Mouse (Mus musculus): ENCODE data around the gene Smox. TPM values are rescaled to one million over a fixed set of nuclear protein-coding genes. Genes with fewer than 3 reads are reported as not detected.

Gene Smox
- polyA plus RNA-seq, 1 experiment from 2014 or later: 35.6 TPM

- DNase-seq (ENCODE audit: low spot score): no peak
These were observed 60.7 kb downstream of the Smox start for GRCm38 (mm10) chr2:131551701-131552620.

- DNase-seq (ENCODE audit: low spot score): no peak
These were observed 61.6 kb downstream of the Smox start for GRCm38 (mm10) chr2:131552736-131553400.

- DNase-seq (ENCODE audit: low spot score): no peak
These were observed 66.6 kb downstream of the Smox start for GRCm38 (mm10) chr2:131557896-131558295.

GRCm38 (mm10) chr2:131560205-131560919, 69.1 kb downstream of the Smox start:
- DNase-seq (ENCODE audit: low spot score): no peak

- DNase-seq (ENCODE audit: low spot score): no peak
These were observed 70.1 kb downstream of the Smox start for GRCm38 (mm10) chr2:131561344-131561870.

GRCm38 (mm10) chr2:131561891-131562585, 70.7 kb downstream of the Smox start, which contains the start of gene Adra1d:
TSS of gene Adra1d (minus strand) at chr2:131562283.
- DNase-seq (ENCODE audit: low spot score): no peak

GRCm38 (mm10) chr2:131562586-131563122, 71.4 kb downstream of the Smox start:
- no peak for DNase-seq (ENCODE audit: low spot score)

Other genes starting within 250 kb of the Smox start
- 48.6 and 52.5 TPM in 2 replicates for gene Pank2, start 229.0 kb upstream of the Smox start, polyA plus RNA-seq (2015; fragmentation: Nextera tagmentation; extraction: Ambion mirVana)
- gene Rnf24, start 138.6 kb upstream of the Smox start, polyA plus RNA-seq (2015; fragmentation: Nextera tagmentation; extraction: Ambion mirVana): 0.75 and 1.4 TPM in 2 replicates
- 0.09 and 0.25 TPM in 2 replicates for gene Adra1d, start 70.8 kb downstream of the Smox start, polyA plus RNA-seq (2015; fragmentation: Nextera tagmentation; extraction: Ambion mirVana)

Data from thymus, postnatal 0 days (tissue).